Mouse (Mus musculus): ENCODE results near the gene Tnnt3. TPM values are rescaled to one million over a fixed set of nuclear protein-coding genes. Genes with fewer than 3 reads are reported as not detected.

Gene Tnnt3
- total and polyA plus RNA-seq, 3 experiments = 3.1 to 13.3 (median 4.1) TPM

- in situ Hi-C loops (cut with MboI; ENCODE audit: low pct_ligation_motif_present, low pct_unique_long_range_greater_than_20kb, low sequenced_read_pairs) (no loop called here), dilution Hi-C loops (cut with MboI; ENCODE audit: extremely low pct_ligation_motif_present, extremely low pct_unique_long_range_greater_than_20kb, low sequenced_read_pairs) (no loop called here)
- Histone ChIP-seq H3K27ac (ENCODE audit: insufficient read depth, low read depth) (no peak overlapping the region), H3K4me1 (ENCODE audit: control insufficient read depth in 1 of 2, insufficient read depth in 2 of 2) (peaks cover 8 to 45% of the 10 kb centered on the region in 2 experiments), H3K9ac (ENCODE audit: insufficient read depth, low read depth) (no peak overlapping the region), H3K27me3 (replicated peaks) (no peaks in the 10 kb centered on the region), H3K79me2 (replicated peaks; ENCODE audit: control insufficient read depth, extremely low read depth, insufficient read depth, poor library complexity, severe bottlenecking) (no peaks in the 10 kb centered on the region), H3K36me3 (replicated peaks in 1 of 2; ENCODE audit: control insufficient read depth in 1 of 2, insufficient read depth in 1 of 2, low read length in 1 of 2) (peaks cover 74 to 89% of the 10 kb centered on the region in 2 experiments), H3K4me3 (replicated peaks in 1 of 3; ENCODE audit: low read depth in 2 of 3, low read length in 2 of 3, poor library complexity in 1 of 3) (no peak overlapping the region), H3K9me3 (replicated peaks; ENCODE audit: low read length) (no peaks in the 10 kb centered on the region), H3K4me2 (ENCODE audit: insufficient read depth, low read depth, poor library complexity, severe bottlenecking) (no peak overlapping the region)
- no peak for DNase-seq (ENCODE audit: extremely low read depth)
- TF ChIP-seq KAT2A (IDR thresholded peaks at IDR 0.05; ENCODE audit: insufficient replicate concordance, low read length) (no peak), BHLHE40 (IDR thresholded peaks at IDR 0.05; ENCODE audit: low read depth, low read length) (no peak), GABPA (IDR thresholded peaks at IDR 0.05; ENCODE audit: insufficient replicate concordance, low read depth, low read length) (no peak), MAX (IDR thresholded peaks at IDR 0.05; ENCODE audit: low read length) (no peak), ZMIZ1 (IDR thresholded peaks at IDR 0.05; ENCODE audit: low read depth, low read length) (no peak), ELF1 (IDR thresholded peaks at IDR 0.05; ENCODE audit: low read depth, low read length) (no peak), SMC3 (IDR thresholded peaks at IDR 0.05; ENCODE audit: low read depth, low read length) (no peak), NELFE (IDR thresholded peaks at IDR 0.05; ENCODE audit: low read depth, low read length) (no peak), SIN3A (IDR thresholded peaks at IDR 0.05; ENCODE audit: low read length) (no peak), EP300 (IDR thresholded peaks at IDR 0.05; ENCODE audit: low read length) (no peak), RAD21 (IDR thresholded peaks at IDR 0.05; ENCODE audit: low read depth, low read length) (no peak), HCFC1 (IDR thresholded peaks at IDR 0.05; ENCODE audit: low read depth, low read length) (no peak), ZNF384 (IDR thresholded peaks at IDR 0.05; ENCODE audit: low read depth, low read length) (no peak), E2F4 (IDR thresholded peaks at IDR 0.05; ENCODE audit: insufficient replicate concordance, low read depth, low read length) (no peak), USF2 (conservative IDR thresholded peaks at IDR 0.05; ENCODE audit: low read depth, low read length) (no peak), MAZ (IDR thresholded peaks at IDR 0.05; ENCODE audit: low read depth, low read length) (no peak)
Measured at GRCm38 (mm10) chr7:142493535-142493934, 5.1 kb upstream of the Tnnt3 start.

GRCm38 (mm10) chr7:142496158-142496557 is 2.5 kb upstream of the Tnnt3 start:
- Histone ChIP-seq H3K4me2 (ENCODE audit: insufficient read depth, low read depth, poor library complexity, severe bottlenecking) (no peak overlapping the region), H3K27me3 (replicated peaks) (no peaks in the 10 kb centered on the region), H3K36me3 (replicated peaks in 1 of 2; ENCODE audit: control insufficient read depth in 1 of 2, insufficient read depth in 1 of 2, low read length in 1 of 2) (peaks cover 49 to 63% of the 10 kb centered on the region in 2 experiments), H3K9ac (ENCODE audit: insufficient read depth, low read depth) (no peak overlapping the region), H3K79me2 (replicated peaks; ENCODE audit: control insufficient read depth, extremely low read depth, insufficient read depth, poor library complexity, severe bottlenecking) (no peaks in the 10 kb centered on the region), H3K27ac (ENCODE audit: insufficient read depth, low read depth) (no peak overlapping the region), H3K4me1 (ENCODE audit: control insufficient read depth in 1 of 2, insufficient read depth in 2 of 2) (peaks cover 14 to 58% of the 10 kb centered on the region in 2 experiments), H3K4me3 (replicated peaks in 1 of 3; ENCODE audit: low read depth in 2 of 3, low read length in 2 of 3, poor library complexity in 1 of 3) (no peak overlapping the region), H3K9me3 (replicated peaks; ENCODE audit: low read length) (no peaks in the 10 kb centered on the region)
- dilution Hi-C loops (cut with MboI; ENCODE audit: extremely low pct_ligation_motif_present, extremely low pct_unique_long_range_greater_than_20kb, low sequenced_read_pairs) = no loop called here
- DNase-seq (ENCODE audit: extremely low read depth) = no peak
- TF ChIP-seq E2F4 (IDR thresholded peaks at IDR 0.05; ENCODE audit: insufficient replicate concordance, low read depth, low read length) (no peak), TCF12 (IDR thresholded peaks at IDR 0.05; ENCODE audit: low read depth, low read length) (no peak), PAX5 (IDR thresholded peaks at IDR 0.05; ENCODE audit: low read length) (no peak), JUN (IDR thresholded peaks at IDR 0.05; ENCODE audit: insufficient read depth, low read depth, low read length) (no peak), SMC3 (IDR thresholded peaks at IDR 0.05; ENCODE audit: low read depth, low read length) (no peak), NELFE (IDR thresholded peaks at IDR 0.05; ENCODE audit: low read depth, low read length) (no peak), MYC (IDR thresholded peaks at IDR 0.05; ENCODE audit: low read depth, low read length) (no peak), MXI1 (IDR thresholded peaks at IDR 0.05; ENCODE audit: low read depth, low read length) (no peak), ETS1 (conservative IDR thresholded peaks at IDR 0.05; ENCODE audit: low read depth, low read length) (no peak), NRF1 (IDR thresholded peaks at IDR 0.05; ENCODE audit: low read depth, low read length) (no peak), MAX (IDR thresholded peaks at IDR 0.05; ENCODE audit: low read length) (no peak), CHD1 (IDR thresholded peaks at IDR 0.05; ENCODE audit: low read depth, low read length) (no peak), GABPA (IDR thresholded peaks at IDR 0.05; ENCODE audit: insufficient replicate concordance, low read depth, low read length) (no peak)
- in situ Hi-C loops (cut with MboI; ENCODE audit: low pct_ligation_motif_present, low pct_unique_long_range_greater_than_20kb, low sequenced_read_pairs) = loop anchor here (5.0 kb wide), 1 partner anchor 54 kb away; the partner anchor contains the start of gene Tnni2

Data from CH12.LX (cell line).